Mouse (Mus musculus) G1E (cell line): ENCODE data around the gene Gm29427.

Experiments used
- CTCF ChIP-seq: IDR thresholded peaks from 2 replicates; pipeline ENCODE4 v1.5.1; 2012; ENCODE audit warnings: low read depth, low read length, inconsistent platforms, mixed read lengths
- GATA1 ChIP-seq: IDR thresholded peaks from 2 replicates; pipeline ENCODE4 v1.6.1; 2012; ENCODE audit warnings: borderline replicate concordance, low read length, inconsistent platforms, mixed read lengths
- GATA2 ChIP-seq: IDR thresholded peaks from 2 replicates; pipeline ENCODE4 v1.6.1; 2012; ENCODE audit warnings: low read depth, low read length, inconsistent platforms, borderline replicate concordance
- TAL1 ChIP-seq: conservative IDR thresholded peaks from 2 replicates; pipeline ENCODE4 v1.6.1; 2012; ENCODE audit warnings: low read depth, low read length, inconsistent platforms, mixed read lengths

- no peak for TF ChIP-seq CTCF
- TF ChIP-seq GATA1, result no peak
- TF ChIP-seq GATA2, result no peak
- no peak for TF ChIP-seq TAL1
These were observed 24.0 kb upstream of the Gm29427 start for GRCm38 (mm10) chr1:130739636-130740035.
